Mouse (Mus musculus): ENCODE data around the gene Copb1. TPM values are rescaled to one million over a fixed set of nuclear protein-coding genes. Genes with fewer than 3 reads are reported as not detected.

Gene Copb1
- polyA plus RNA-seq, 1 experiment, result 13.3 TPM

DNA sequence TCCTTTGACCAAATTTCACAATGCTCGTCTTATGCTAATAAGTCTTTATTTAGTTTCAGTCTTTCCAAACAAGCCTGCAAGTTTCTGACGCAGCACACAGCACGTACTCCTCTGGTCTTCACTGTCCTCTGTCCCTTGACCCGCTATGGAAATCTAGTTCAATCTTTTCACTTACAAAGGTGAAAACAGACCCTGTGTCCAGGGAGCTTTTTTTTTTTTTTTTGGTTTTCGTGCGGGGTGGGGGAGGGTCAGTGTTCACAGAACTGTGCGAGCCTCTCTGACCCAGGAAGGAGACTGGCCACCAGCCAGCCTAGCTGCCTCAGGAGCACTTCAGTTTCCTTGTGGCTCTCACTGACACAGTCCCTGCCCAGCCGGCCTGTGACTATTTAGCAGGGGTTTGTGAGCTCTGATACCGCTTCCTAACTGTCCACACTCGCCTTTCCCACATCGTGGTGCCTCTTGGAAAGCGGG lies 38.0 kb upstream of the Copb1 start:
- DNase-seq (ENCODE audit: low read depth in 1 of 2, low spot score in 2 of 2), result peak in 1 of 2 experiments; percentile 55
- peak overlapping the region; percentile 96 for H3K27ac ChIP-seq (ENCODE audit: insufficient read depth, low read length)
- TF ChIP-seq POLR2A (IDR thresholded peaks at IDR 0.05; ENCODE audit: low read depth, low read length) (no peak), CTCF (IDR thresholded peaks at IDR 0.05; ENCODE audit: extremely low read depth, insufficient read depth, insufficient read length, insufficient replicate concordance) (no peak)
- no peaks in the 10 kb centered on the region for H3K27me3 ChIP-seq (ENCODE audit: control insufficient read depth, insufficient read depth, low read length)
- H3K4me3 ChIP-seq (ENCODE audit: extremely low read depth, insufficient read depth, insufficient read length), result peak overlapping the region; percentile 20
- no peaks in the 10 kb centered on the region for H3K36me3 ChIP-seq (ENCODE audit: control insufficient read depth, insufficient read depth, low read length)
- H3K4me1 ChIP-seq (ENCODE audit: control insufficient read depth, insufficient read depth, insufficient read length), result peaks cover 18% of the 10 kb centered on the region; the same call in 1 of the 2 replicates
- 18% methylated on average over 12 of the region's 12 CpGs for WGBS

DNA sequence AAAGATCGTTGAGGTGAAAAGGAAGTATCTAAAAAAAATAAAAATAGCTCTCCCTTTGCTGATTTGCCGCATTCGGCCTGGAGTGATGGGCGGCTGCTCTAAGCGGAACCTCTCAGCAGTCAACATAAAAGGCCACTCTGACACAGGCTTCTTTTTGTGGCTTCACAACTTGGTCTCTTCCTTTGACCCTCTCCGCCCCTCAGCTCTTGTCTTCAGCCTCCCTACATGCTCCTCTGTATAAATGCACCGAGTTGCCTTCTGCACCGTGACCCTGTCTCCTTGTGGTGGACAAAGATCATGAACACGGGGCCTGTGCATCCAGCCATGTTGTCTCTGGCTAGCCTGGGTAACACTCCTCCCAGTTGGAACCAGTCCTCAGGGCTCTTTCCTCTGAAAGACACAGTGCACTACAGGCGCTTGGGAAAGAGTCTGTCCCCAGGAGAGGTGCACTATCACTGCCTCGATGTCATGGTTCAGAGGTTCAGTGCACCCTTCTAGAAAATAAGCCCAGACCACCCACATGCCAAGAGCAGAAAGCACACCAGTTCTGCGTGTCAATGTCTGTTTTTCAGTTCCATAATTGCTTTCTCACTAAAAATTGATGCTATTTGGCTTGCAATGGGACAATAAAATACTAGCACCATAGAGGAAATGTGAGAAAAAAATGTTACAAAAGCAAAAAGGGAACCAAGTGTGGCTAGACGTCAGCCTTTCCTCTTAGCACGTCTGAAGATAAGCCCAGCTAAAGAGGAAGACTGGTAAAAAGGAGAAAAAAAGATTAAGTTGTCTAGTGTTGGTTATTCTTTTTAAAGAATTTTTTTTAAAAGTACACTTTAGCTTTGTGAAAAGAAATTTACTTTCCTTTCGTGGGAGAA lies 37.2 kb upstream of the Copb1 start:
- H3K27me3 ChIP-seq (ENCODE audit: control insufficient read depth, insufficient read depth, low read length), result no peaks in the 10 kb centered on the region
- H3K36me3 ChIP-seq (ENCODE audit: control insufficient read depth, insufficient read depth, low read length), result no peaks in the 10 kb centered on the region
- TF ChIP-seq CTCF (IDR thresholded peaks at IDR 0.05; ENCODE audit: extremely low read depth, insufficient read depth, insufficient read length, insufficient replicate concordance), result no peak
- peak; percentile 4; the same call in 1 of the 2 replicates for TF ChIP-seq POLR2A (IDR thresholded peaks at IDR 0.05; ENCODE audit: low read depth, low read length)
- DNase-seq (ENCODE audit: low read depth in 1 of 2, low spot score in 2 of 2), result peak; percentile 57 to 64
- peak overlapping the region; percentile 96 for H3K27ac ChIP-seq (ENCODE audit: insufficient read depth, low read length)
- peaks cover 18% of the 10 kb centered on the region; the same call in 1 of the 2 replicates for H3K4me1 ChIP-seq (ENCODE audit: control insufficient read depth, insufficient read depth, insufficient read length)
- H3K4me3 ChIP-seq (ENCODE audit: extremely low read depth, insufficient read depth, insufficient read length), result peak overlapping the region; percentile 6; the same call in 1 of the 2 replicates
- WGBS, result 13% methylated on average over 15 of the region's 15 CpGs

DNA sequence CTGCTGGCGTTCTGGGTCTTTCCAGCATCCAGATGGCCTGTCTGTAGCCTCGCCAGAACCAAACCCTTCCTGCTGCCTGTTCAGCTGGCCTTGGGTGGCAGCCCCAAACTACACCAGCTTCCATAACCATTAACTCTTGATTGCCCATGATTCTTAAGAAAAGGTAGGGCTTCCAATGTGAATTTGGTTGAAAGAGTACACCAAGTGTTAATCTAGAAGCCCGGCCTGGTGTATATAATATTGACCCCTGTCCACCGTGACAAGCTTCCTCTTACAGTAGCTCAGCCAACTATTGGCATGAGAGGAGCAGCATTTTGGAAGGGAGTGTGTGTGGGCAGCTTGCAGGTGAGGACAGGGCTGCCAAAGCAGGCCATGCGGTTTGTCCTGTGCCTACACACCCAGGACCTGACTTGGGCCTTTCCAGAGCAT lies 35.6 kb upstream of the Copb1 start:
- no peaks in the 10 kb centered on the region for H3K27me3 ChIP-seq (ENCODE audit: control insufficient read depth, insufficient read depth, low read length)
- H3K4me1 ChIP-seq (ENCODE audit: control insufficient read depth, insufficient read depth, insufficient read length), result peaks cover 18% of the 10 kb centered on the region; the same call in 1 of the 2 replicates
- H3K27ac ChIP-seq (ENCODE audit: insufficient read depth, low read length), result peak overlapping the region; percentile 43
- no peak for DNase-seq (ENCODE audit: low read depth in 1 of 2, low spot score in 2 of 2)
- no peaks in the 10 kb centered on the region for H3K36me3 ChIP-seq (ENCODE audit: control insufficient read depth, insufficient read depth, low read length)
- no peak for TF ChIP-seq POLR2A (IDR thresholded peaks at IDR 0.05; ENCODE audit: low read depth, low read length)
- TF ChIP-seq CTCF (IDR thresholded peaks at IDR 0.05; ENCODE audit: extremely low read depth, insufficient read depth, insufficient read length, insufficient replicate concordance), result no peak
- 67% methylated on average over 5 of the region's 5 CpGs for WGBS
- H3K4me3 ChIP-seq (ENCODE audit: extremely low read depth, insufficient read depth, insufficient read length), result no peak overlapping the region

DNA sequence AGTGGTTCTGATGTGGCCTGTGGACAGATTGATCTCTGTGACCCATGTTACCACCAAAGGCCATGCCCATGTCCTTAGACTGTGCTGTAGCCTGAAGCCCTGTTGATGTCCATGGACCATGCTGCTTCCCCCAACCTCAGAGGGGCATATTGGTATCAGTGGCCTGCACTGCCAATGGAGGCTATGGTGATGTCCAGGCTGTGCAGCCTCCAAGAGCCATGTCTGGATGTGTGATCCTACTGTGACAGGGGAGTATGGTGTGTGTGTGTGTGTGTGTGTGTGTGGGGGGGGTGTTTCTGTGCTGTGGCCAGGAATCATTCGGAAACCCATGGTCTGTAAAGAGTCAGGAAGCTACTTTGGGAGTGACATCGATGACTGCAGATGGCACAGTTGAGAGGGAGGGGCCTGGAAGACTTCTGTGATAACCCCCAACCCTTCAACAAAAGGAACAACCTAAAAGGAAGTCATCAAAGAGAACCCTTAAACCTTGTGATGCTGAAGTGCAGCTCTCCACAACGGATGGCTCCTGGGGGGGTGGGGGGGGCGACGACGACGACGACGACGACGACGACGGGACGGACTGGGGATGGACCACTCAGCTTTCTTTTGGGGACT lies 29.9 kb upstream of the Copb1 start:
- H3K4me3 ChIP-seq (ENCODE audit: extremely low read depth, insufficient read depth, insufficient read length), result no peak overlapping the region
- no peak for DNase-seq (ENCODE audit: low read depth in 1 of 2, low spot score in 2 of 2)
- TF ChIP-seq CTCF (IDR thresholded peaks at IDR 0.05; ENCODE audit: extremely low read depth, insufficient read depth, insufficient read length, insufficient replicate concordance) (no peak), POLR2A (IDR thresholded peaks at IDR 0.05; ENCODE audit: low read depth, low read length) (no peak)
- no peaks in the 10 kb centered on the region for H3K4me1 ChIP-seq (ENCODE audit: control insufficient read depth, insufficient read depth, insufficient read length)
- no peaks in the 10 kb centered on the region for H3K36me3 ChIP-seq (ENCODE audit: control insufficient read depth, insufficient read depth, low read length)
- WGBS, result 71% methylated on average over 14 of the region's 14 CpGs
- H3K27ac ChIP-seq (ENCODE audit: insufficient read depth, low read length), result no peak overlapping the region
- H3K27me3 ChIP-seq (ENCODE audit: control insufficient read depth, insufficient read depth, low read length), result no peaks in the 10 kb centered on the region

DNA sequence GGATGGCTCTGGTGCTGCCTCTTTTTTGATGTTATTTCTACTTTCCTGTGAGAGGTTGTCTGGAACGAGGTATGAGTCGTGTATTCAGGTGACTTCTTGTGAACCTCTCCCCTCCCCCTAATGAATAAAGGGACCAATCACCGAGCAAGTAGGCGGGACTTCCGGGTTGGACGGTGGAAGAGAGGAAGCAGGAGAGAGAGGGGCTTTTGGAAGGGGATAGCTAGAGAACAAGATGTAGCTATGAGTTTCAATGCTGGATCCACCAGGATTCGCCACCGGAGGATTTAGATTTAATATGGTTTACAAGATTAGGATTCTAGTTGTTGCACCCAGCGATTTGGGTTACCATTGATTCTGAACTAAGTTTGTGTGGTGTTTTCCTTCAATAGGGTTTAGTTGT lies 28.5 kb upstream of the Copb1 start:
- no peak overlapping the region for H3K27ac ChIP-seq (ENCODE audit: insufficient read depth, low read length)
- no peaks in the 10 kb centered on the region for H3K27me3 ChIP-seq (ENCODE audit: control insufficient read depth, insufficient read depth, low read length)
- no peak overlapping the region for H3K4me3 ChIP-seq (ENCODE audit: extremely low read depth, insufficient read depth, insufficient read length)
- TF ChIP-seq CTCF (IDR thresholded peaks at IDR 0.05; ENCODE audit: extremely low read depth, insufficient read depth, insufficient read length, insufficient replicate concordance) (no peak), POLR2A (IDR thresholded peaks at IDR 0.05; ENCODE audit: low read depth, low read length) (no peak)
- 84% methylated on average over 9 of the region's 9 CpGs for WGBS
- DNase-seq (ENCODE audit: low read depth in 1 of 2, low spot score in 2 of 2), result no peak
- no peaks in the 10 kb centered on the region for H3K36me3 ChIP-seq (ENCODE audit: control insufficient read depth, insufficient read depth, low read length)
- H3K4me1 ChIP-seq (ENCODE audit: control insufficient read depth, insufficient read depth, insufficient read length), result no peaks in the 10 kb centered on the region

DNA sequence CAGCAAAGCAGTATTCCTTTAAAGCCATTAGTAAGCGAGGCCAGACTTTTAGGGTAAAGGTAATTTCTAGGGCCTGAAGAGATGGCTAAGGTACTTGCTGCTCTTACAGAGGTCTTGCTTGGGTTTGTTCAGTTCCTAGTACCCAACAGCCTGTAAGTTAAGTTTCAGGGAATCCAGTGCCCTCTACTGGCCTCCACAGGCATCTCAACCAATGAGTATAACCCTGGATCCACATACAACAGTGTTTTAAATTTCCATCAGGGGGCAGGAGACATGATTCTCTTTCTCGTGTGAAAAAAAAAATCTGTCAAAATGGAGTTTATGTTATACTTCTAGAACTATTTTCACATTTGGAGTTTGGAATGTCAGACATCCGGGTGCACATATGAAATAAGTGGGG lies 27.2 kb upstream of the Copb1 start:
- peak; percentile 61 to 76 for DNase-seq (ENCODE audit: low read depth in 1 of 2, low spot score in 2 of 2)
- no peaks in the 10 kb centered on the region for H3K36me3 ChIP-seq (ENCODE audit: control insufficient read depth, insufficient read depth, low read length)
- TF ChIP-seq CTCF (IDR thresholded peaks at IDR 0.05; ENCODE audit: extremely low read depth, insufficient read depth, insufficient read length, insufficient replicate concordance), result peak; percentile 42; the same call in 1 of the 2 replicates
- TF ChIP-seq POLR2A (IDR thresholded peaks at IDR 0.05; ENCODE audit: low read depth, low read length), result no peak
- WGBS, result 55% methylated on average over 3 of the region's 3 CpGs
- no peak overlapping the region for H3K27ac ChIP-seq (ENCODE audit: insufficient read depth, low read length)
- H3K4me1 ChIP-seq (ENCODE audit: control insufficient read depth, insufficient read depth, insufficient read length), result no peaks in the 10 kb centered on the region
- H3K27me3 ChIP-seq (ENCODE audit: control insufficient read depth, insufficient read depth, low read length), result no peaks in the 10 kb centered on the region
- no peak overlapping the region for H3K4me3 ChIP-seq (ENCODE audit: extremely low read depth, insufficient read depth, insufficient read length)
